Mouse (Mus musculus) ES-E14 (cell line): Measurements from ENCODE around the gene Ubox5. TPM values are rescaled to one million over a fixed set of nuclear protein-coding genes. Genes with fewer than 3 reads are reported as not detected.

Source experiments
- DNase-seq: peaks from one replicate; pipeline ENCODE4 v3.0.0-alpha.2; 2013; ENCODE audit warnings: low read depth, low spot score
- H3K27ac ChIP-seq: 2 replicates; pipeline ENCODE4 v1.5.1; 2012; ENCODE audit warnings: low read depth, mild to moderate bottlenecking, low read length, moderate library complexity, mixed read lengths; ENCODE audit not compliant: poor library complexity, insufficient read depth, severe bottlenecking
- H3K36me3 ChIP-seq: 2 replicates; pipeline ENCODE4 v1.6.1; 2012; ENCODE audit warnings: mild to moderate bottlenecking, low read length, moderate library complexity, mixed read lengths; ENCODE audit not compliant: control insufficient read depth, poor library complexity, insufficient read depth, severe bottlenecking
- H3K4me1 ChIP-seq, 2 experiments: fragments of 150-350 bp in 1 of 2; sonication (generic) in 1 of 2; 2 replicates each; pipeline ENCODE4 v1.6.1; 2012; ENCODE audit warnings: low read length in 2 of 2, mild to moderate bottlenecking in 1 of 2, mixed read lengths in 1 of 2; ENCODE audit not compliant: control insufficient read depth in 2 of 2, insufficient read depth in 2 of 2, poor library complexity in 1 of 2
- H3K4me3 ChIP-seq, 2 experiments: fragments of 150-350 bp in 1 of 2; sonication (generic) in 1 of 2; 2 replicates each; pipeline ENCODE4 v1.5.1; 2012; ENCODE audit warnings: low read length in 2 of 2, low read depth in 1 of 2, mild to moderate bottlenecking in 1 of 2, mixed read lengths in 1 of 2; ENCODE audit not compliant: insufficient read depth in 1 of 2, poor library complexity in 1 of 2, severe bottlenecking in 1 of 2
- H3K9ac ChIP-seq: 2 replicates; pipeline ENCODE4 v1.6.1; 2012; ENCODE audit warnings: low read depth, mild to moderate bottlenecking, low read length, mixed read lengths; ENCODE audit not compliant: poor library complexity, insufficient read depth, severe bottlenecking
- H3K9me3 ChIP-seq: fragments of 150-350 bp; sonication (generic); 2 replicates; pipeline ENCODE4 v1.6.1; 2012; ENCODE audit warnings: low read depth, mild to moderate bottlenecking, low read length; ENCODE audit not compliant: control insufficient read depth, insufficient read depth
- CHD2 ChIP-seq: IDR thresholded peaks from 2 replicates; pipeline ENCODE4 v1.6.1; 2014; ENCODE audit warnings: mild to moderate bottlenecking, low read depth, low read length, inconsistent platforms
- HCFC1 ChIP-seq: IDR thresholded peaks from 2 replicates; pipeline ENCODE4 v1.6.1; 2012; ENCODE audit warnings: low read length, inconsistent platforms, borderline replicate concordance; ENCODE audit not compliant: insufficient read depth
- MAFK ChIP-seq: IDR thresholded peaks from 2 replicates; pipeline ENCODE4 v1.6.1; 2014; ENCODE audit warnings: mild to moderate bottlenecking, low read depth, low read length, inconsistent platforms; ENCODE audit not compliant: insufficient read depth
- ZC3H11A ChIP-seq: IDR thresholded peaks from 2 replicates; pipeline ENCODE4 v1.6.1; 2012; ENCODE audit warnings: low read depth, mild to moderate bottlenecking, inconsistent platforms, low read length, borderline replicate concordance
- ZNF384 ChIP-seq: IDR thresholded peaks from 2 replicates; pipeline ENCODE4 v1.6.1; 2012; ENCODE audit warnings: low read depth, low read length, inconsistent platforms
- in situ Hi-C, 2 experiments: fragments of 600-800 bp; cut with MboI; formaldehyde crosslinking; loops; one replicate each; pipeline ENCODE4 v1.15.1; 2025; ENCODE audit warnings: low sequenced_read_pairs in 2 of 2, inconsistent platforms in 1 of 2; ENCODE audit not compliant: unreplicated experiment in 2 of 2
- total RNA-seq: library from RNA; depleted of rRNA; stranded (reverse); fragments of 300-350 nt; gene quantifications from 2 replicates; pipeline ENCODE4 v1.2.3, GENCODE M21; 2012

Gene Ubox5
- total RNA-seq, 1 experiment: 5.0 TPM

DNA sequence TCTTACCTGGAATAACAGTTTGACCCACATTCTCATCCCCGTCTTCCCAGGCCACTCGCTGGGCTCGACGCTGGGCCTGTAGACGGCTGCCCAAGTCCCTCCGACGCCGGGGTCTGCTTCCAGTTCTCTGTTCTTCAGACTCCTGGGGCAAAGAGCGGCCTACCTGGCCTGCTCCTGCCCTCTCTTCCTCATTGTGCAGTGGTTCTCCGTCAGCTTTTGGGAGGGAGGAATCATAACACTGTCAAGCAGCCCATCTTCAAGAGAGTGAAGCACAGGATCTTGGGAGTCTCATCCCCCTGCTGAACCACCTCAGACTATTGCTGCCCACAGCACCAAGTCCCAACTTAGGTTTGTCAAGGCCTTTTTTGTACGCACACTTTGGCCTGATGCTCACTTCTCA lies 33.5 kb upstream of the Ubox5 start:
- no peak overlapping the region for H3K27ac ChIP-seq
- in situ Hi-C loops: no loop called here
- H3K4me1 ChIP-seq: peaks cover 0 to 2% of the 10 kb centered on the region in 2 experiments; a peak in 1 of 4 replicates
- DNase-seq: no peak
- H3K36me3 ChIP-seq: peaks cover 11% of the 10 kb centered on the region
- H3K9ac ChIP-seq: peak overlapping the region; percentile 98
- H3K9me3 ChIP-seq: no peaks in the 10 kb centered on the region
- TF ChIP-seq HCFC1 (no peak), ZC3H11A (no peak), CHD2 (no peak), MAFK (no peak), ZNF384 (no peak)
- peak overlapping the region; percentile 86 to 89; a peak in 1 of 4 replicates for H3K4me3 ChIP-seq

DNA sequence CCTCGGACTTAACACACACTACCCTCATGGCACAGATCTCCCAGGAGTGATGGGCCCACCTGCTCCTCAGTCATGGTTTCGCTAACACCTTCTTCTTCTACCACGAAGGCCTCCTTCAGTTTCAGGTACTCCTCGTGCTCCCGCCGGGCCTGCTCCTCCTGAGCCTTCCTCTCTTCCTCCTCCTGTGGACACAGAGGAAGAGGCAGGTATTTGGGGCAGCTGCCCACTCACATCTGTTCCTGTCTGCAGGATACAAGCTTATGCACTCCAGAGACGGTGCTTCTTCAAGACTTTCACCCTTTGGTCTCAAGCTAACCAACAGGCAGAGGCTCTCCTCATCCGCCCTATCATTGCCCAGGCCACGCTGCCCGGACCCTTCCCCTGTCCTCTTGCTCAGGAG lies 28.7 kb upstream of the Ubox5 start:
- in situ Hi-C loops: no loop called here

DNA sequence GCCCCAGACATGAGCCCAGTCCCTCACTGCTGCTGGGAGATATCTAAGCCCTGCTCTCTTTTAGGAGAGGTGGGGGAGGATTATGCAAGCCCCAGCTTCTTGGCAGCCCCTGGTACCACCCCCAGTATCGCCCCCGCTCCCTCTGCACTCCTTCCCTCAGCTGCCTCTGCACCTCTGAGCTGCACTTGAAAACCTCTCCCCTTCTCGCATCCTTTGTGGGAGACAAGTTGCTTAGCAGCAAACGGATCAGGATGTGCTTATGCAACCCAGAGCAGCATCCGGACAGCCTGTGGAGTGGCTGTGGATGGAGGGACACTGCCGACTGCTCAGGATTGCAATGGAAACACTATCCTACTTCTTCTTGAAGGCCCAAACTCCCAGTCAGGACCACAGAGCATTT lies 27.7 kb upstream of the Ubox5 start:
- in situ Hi-C loops: no loop called here
- TF ChIP-seq HCFC1: no peak
- no peak for TF ChIP-seq ZNF384
- no peak for TF ChIP-seq MAFK
- TF ChIP-seq ZC3H11A: no peak
- TF ChIP-seq CHD2: no peak
- H3K9ac ChIP-seq: no peak overlapping the region

More for the DNA sequence above, 28.7 kb upstream of the Ubox5 start:
- no peaks in the 10 kb centered on the region for H3K9me3 ChIP-seq
- no peak for TF ChIP-seq ZC3H11A
- no peak for TF ChIP-seq CHD2
- no peak for TF ChIP-seq MAFK
- no peak for TF ChIP-seq HCFC1
- no peak for TF ChIP-seq ZNF384
- no peaks in the 10 kb centered on the region for H3K4me1 ChIP-seq
- no peak overlapping the region for H3K27ac ChIP-seq
- peaks cover 38% of the 10 kb centered on the region for H3K36me3 ChIP-seq
- no peak overlapping the region for H3K4me3 ChIP-seq
- no peak overlapping the region for H3K9ac ChIP-seq
- no peak for DNase-seq

DNA sequence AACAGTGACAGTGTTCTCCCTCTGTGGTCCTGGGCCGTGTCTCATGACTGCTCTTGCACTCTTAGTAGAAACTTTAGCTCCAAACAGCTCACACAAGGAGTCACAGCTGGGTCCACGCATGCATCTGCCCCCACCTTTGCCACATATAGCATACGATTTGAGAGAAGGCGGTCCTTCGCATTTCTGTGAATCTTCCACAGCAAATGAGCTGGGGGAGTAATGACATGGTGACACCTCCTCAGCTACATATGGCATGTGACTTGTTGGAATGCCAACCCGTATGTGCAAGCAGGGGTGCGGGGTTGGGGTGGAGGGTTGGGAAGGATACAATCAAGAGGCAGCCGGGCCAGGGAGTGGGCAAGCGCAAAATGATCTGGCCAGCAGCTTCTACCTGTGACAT lies 26.7 kb upstream of the Ubox5 start:
- Histone ChIP-seq H3K4me1 (no peaks in the 10 kb centered on the region), H3K9me3 (no peaks in the 10 kb centered on the region), H3K9ac (no peak overlapping the region), H3K4me3 (no peak overlapping the region), H3K27ac (no peak overlapping the region), H3K36me3 (peaks cover 39% of the 10 kb centered on the region)
- DNase-seq: no peak
- TF ChIP-seq ZNF384: no peak
- no peak for TF ChIP-seq CHD2
- no peak for TF ChIP-seq MAFK
- no peak for TF ChIP-seq ZC3H11A
- TF ChIP-seq HCFC1: no peak
- in situ Hi-C loops: no loop called here

More for the DNA sequence above, 27.7 kb upstream of the Ubox5 start:
- no peak for DNase-seq
- H3K36me3 ChIP-seq: peaks cover 42% of the 10 kb centered on the region
- no peaks in the 10 kb centered on the region for H3K4me1 ChIP-seq
- H3K9me3 ChIP-seq: no peaks in the 10 kb centered on the region
- H3K4me3 ChIP-seq: no peak overlapping the region
- no peak overlapping the region for H3K27ac ChIP-seq

DNA sequence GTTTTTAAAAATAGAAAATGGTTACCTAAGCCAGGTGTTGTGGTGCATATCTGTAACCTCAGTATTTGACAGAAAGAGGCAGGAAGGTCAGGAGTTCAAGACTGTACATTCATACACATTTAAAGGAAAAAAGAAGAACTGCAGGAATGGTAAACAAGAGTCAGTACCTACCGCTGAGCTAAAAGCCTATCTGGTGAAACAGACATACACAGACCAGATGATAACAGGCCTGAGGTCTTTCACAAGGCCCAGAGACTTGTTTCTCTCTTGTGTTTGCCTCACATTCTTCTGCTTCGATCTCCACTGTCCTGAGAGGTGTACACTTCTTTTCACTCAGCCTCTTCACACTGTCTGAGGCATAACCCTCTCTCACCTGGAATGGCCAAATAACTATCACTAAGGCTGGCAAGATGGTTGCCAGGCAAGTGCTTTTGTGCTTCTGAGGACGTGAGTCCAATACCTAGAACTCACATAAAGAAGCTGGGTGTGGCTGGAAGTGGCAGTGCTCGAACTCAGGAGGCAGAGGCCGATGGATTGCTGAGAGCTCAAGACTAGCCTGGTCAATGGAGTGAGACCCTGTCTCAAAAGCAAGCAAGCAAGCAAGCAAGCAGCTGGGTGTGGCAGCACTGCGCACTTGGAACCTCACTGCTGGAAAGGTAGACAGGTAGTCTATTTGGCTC lies 26.0 kb upstream of the Ubox5 start:
- no peak overlapping the region for H3K4me3 ChIP-seq
- peaks cover 36% of the 10 kb centered on the region for H3K36me3 ChIP-seq
- no peak overlapping the region for H3K27ac ChIP-seq
- no peaks in the 10 kb centered on the region for H3K9me3 ChIP-seq
- TF ChIP-seq CHD2 (no peak), HCFC1 (no peak), ZC3H11A (no peak), MAFK (no peak), ZNF384 (no peak)
- no peaks in the 10 kb centered on the region for H3K4me1 ChIP-seq
- H3K9ac ChIP-seq: no peak overlapping the region
- in situ Hi-C loops: no loop called here
- no peak for DNase-seq
